Mouse (Mus musculus) forebrain, embryonic 14.5 days (tissue): Measurements from ENCODE around the gene Fbxw21. TPM values are rescaled to one million over a fixed set of nuclear protein-coding genes. Genes with fewer than 3 reads are reported as not detected.

Experiments
- ATAC-seq: fragments of 200-750 bp; cut with Nextera tagmentation; 2 replicates; pipeline ENCODE4 v1.8.0; 2017; ENCODE audit warnings: mild to moderate bottlenecking, moderate library complexity
- DNase-seq: peaks from one replicate; pipeline ENCODE4 v3.0.0-alpha.2; 2015; ENCODE audit warnings: low spot score
- H3K27ac ChIP-seq: fragments of 300-500 bp; sonication (generic); 2 replicates; pipeline ENCODE4 v1.5.1; 2014; ENCODE audit warnings: low read depth, mild to moderate bottlenecking, control low read depth, low read length, moderate library complexity
- H3K27me3 ChIP-seq: fragments of 300-500 bp; sonication (generic); replicated peaks from 2 replicates; pipeline ENCODE4 v1.6.1; 2014; ENCODE audit warnings: low read length, control low read depth, mixed read lengths; ENCODE audit not compliant: control insufficient read depth, insufficient read depth
- H3K36me3 ChIP-seq: fragments of 300-500 bp; sonication (generic); 2 replicates; pipeline ENCODE4 v1.6.1; 2014; ENCODE audit warnings: low read length, control low read depth; ENCODE audit not compliant: control insufficient read depth, insufficient read depth
- H3K4me1 ChIP-seq: fragments of 300-500 bp; sonication (generic); 2 replicates; pipeline ENCODE4 v1.6.1; 2014; ENCODE audit warnings: antibody characterized with exemption, low read length, control low read depth; ENCODE audit not compliant: control insufficient read depth, insufficient read depth
- H3K4me2 ChIP-seq: fragments of 300-500 bp; sonication (generic); 2 replicates; pipeline ENCODE4 v1.6.1; 2014; ENCODE audit warnings: mild to moderate bottlenecking, control low read depth, low read length
- H3K4me3 ChIP-seq: fragments of 300-500 bp; sonication (generic); 2 replicates; pipeline ENCODE4 v1.5.1; 2014; ENCODE audit warnings: low read depth, low read length, control low read depth
- H3K9ac ChIP-seq: fragments of 300-500 bp; sonication (generic); 2 replicates; pipeline ENCODE4 v1.6.1; 2014; ENCODE audit warnings: mild to moderate bottlenecking, low read length, control low read depth, moderate library complexity
- H3K9me3 ChIP-seq: fragments of 300-500 bp; sonication (generic); replicated peaks from 2 replicates; pipeline ENCODE4 v1.6.1; 2016; ENCODE audit warnings: low read length, control low read depth, mixed read lengths; ENCODE audit not compliant: control insufficient read depth
- WGBS: fragments of 180-500 bp; shearing (Covaris S2); extraction: QIAGEN DNeasy Blood & Tissue Kit; methylation state at CpG from one replicate; pipeline ENCODE4 v1.1.7; 2014; 5-methylcytosine and 5-hydroxymethylcytosine counted together
- polyA plus RNA-seq: library from polyadenylated mRNA; unstranded; fragments of >200 nt; fragmentation: Nextera tagmentation; extraction: Ambion mirVana; gene quantifications from 2 replicates; pipeline ENCODE4 v1.2.1, GENCODE M21; 2014

Fbxw21 gene
- polyA plus RNA-seq, 1 experiment from 2014 or later = not detected

GRCm38 (mm10) chr9:109098366-109098765 lies 63.5 kb downstream of the Fbxw21 start:
- H3K4me2 ChIP-seq = peak overlapping the region; percentile 74
- H3K9ac ChIP-seq = peak overlapping the region; percentile 99
- no peaks in the 10 kb centered on the region for H3K27me3 ChIP-seq
- DNase-seq = no peak
- no peak for ATAC-seq
- peak overlapping the region; percentile 100 for H3K27ac ChIP-seq
- peaks cover 34% of the 10 kb centered on the region for H3K4me1 ChIP-seq
- 84% methylated on average over 8 of the region's 8 CpGs for WGBS
- peak overlapping the region; percentile 75; the same call in 1 of the 2 replicates for H3K4me3 ChIP-seq
- H3K36me3 ChIP-seq = peaks cover 43% of the 10 kb centered on the region
- no peaks in the 10 kb centered on the region for H3K9me3 ChIP-seq

- 37% methylated on average over 5 of the region's 5 CpGs for WGBS
- peak overlapping the region; percentile 99 for H3K9ac ChIP-seq
- ATAC-seq = no peak
- H3K4me3 ChIP-seq = peak overlapping the region; percentile 75
- H3K9me3 ChIP-seq = no peaks in the 10 kb centered on the region
- peaks cover 40% of the 10 kb centered on the region for H3K36me3 ChIP-seq
- peak overlapping the region; percentile 74 for H3K4me2 ChIP-seq
- peaks cover 34% of the 10 kb centered on the region for H3K4me1 ChIP-seq
- peak overlapping the region; percentile 100 for H3K27ac ChIP-seq
- DNase-seq = peak; percentile 41
- no peaks in the 10 kb centered on the region for H3K27me3 ChIP-seq
Measured at GRCm38 (mm10) chr9:109097831-109098230, 64.0 kb downstream of the Fbxw21 start.

GRCm38 (mm10) chr9:109097291-109097690 lies 64.5 kb downstream of the Fbxw21 start:
- Histone ChIP-seq H3K4me2 (peak overlapping the region; percentile 74), H3K9ac (peak overlapping the region; percentile 99), H3K27ac (peak overlapping the region; percentile 100), H3K27me3 (no peaks in the 10 kb centered on the region), H3K4me3 (peak overlapping the region; percentile 75), H3K36me3 (peaks cover 37% of the 10 kb centered on the region), H3K9me3 (no peaks in the 10 kb centered on the region), H3K4me1 (peaks cover 34% of the 10 kb centered on the region)
- WGBS = 10% methylated on average over 6 of the region's 6 CpGs
- DNase-seq = peak; percentile 21
- no peak for ATAC-seq

- Histone ChIP-seq H3K4me1 (peaks cover 34% of the 10 kb centered on the region), H3K27me3 (no peaks in the 10 kb centered on the region), H3K4me2 (peak overlapping the region; percentile 74), H3K27ac (peak overlapping the region; percentile 100), H3K9me3 (no peaks in the 10 kb centered on the region), H3K36me3 (peaks cover 36% of the 10 kb centered on the region), H3K9ac (peak overlapping the region; percentile 99), H3K4me3 (peak overlapping the region; percentile 75)
- ATAC-seq (no peak), DNase-seq (peak; percentile 36)
- WGBS = 10% methylated on average over 6 of the region's 6 CpGs
Measured at GRCm38 (mm10) chr9:109096856-109097255, 65.0 kb downstream of the Fbxw21 start.

GRCm38 (mm10) chr9:109096251-109096661 lies 65.6 kb downstream of the Fbxw21 start:
- peaks cover 34% of the 10 kb centered on the region for H3K4me1 ChIP-seq
- DNase-seq (peak; percentile 69), ATAC-seq (peak; percentile 13; the same call in 1 of the 2 replicates)
- peak overlapping the region; percentile 100 for H3K27ac ChIP-seq
- H3K4me3 ChIP-seq = peak overlapping the region; percentile 75
- no peaks in the 10 kb centered on the region for H3K27me3 ChIP-seq
- 3% methylated on average over 9 of the region's 9 CpGs for WGBS
- no peaks in the 10 kb centered on the region for H3K9me3 ChIP-seq
- peak overlapping the region; percentile 74 for H3K4me2 ChIP-seq
- peak overlapping the region; percentile 99 for H3K9ac ChIP-seq
- H3K36me3 ChIP-seq = peaks cover 36% of the 10 kb centered on the region

GRCm38 (mm10) chr9:109095137-109095982 lies 66.5 kb downstream of the Fbxw21 start, which contains the start of gene Plxnb1:
Plxnb1 (plus strand) TSS chr9:109095389.
- H3K4me1 ChIP-seq = peaks cover 34% of the 10 kb centered on the region
- DNase-seq (peak; percentile 92), ATAC-seq (peak; percentile 74)
- H3K27ac ChIP-seq = peak within 1 kb of the TSS; percentile 100
- H3K36me3 ChIP-seq = peaks cover 31% of the 10 kb centered on the region
- peak within 1 kb of the TSS; percentile 75 for H3K4me3 ChIP-seq
- H3K9me3 ChIP-seq = no peaks in the 10 kb centered on the region
- no peaks in the 10 kb centered on the region for H3K27me3 ChIP-seq
- under 1% methylated on average over 85 of the region's 102 CpGs for whole genome bisulfite sequencing
- H3K4me2 ChIP-seq = peak within 1 kb of the TSS; percentile 74
- peak within 1 kb of the TSS; percentile 99 for H3K9ac ChIP-seq

GRCm38 (mm10) chr9:109094553-109095136 lies 67.2 kb downstream of the Fbxw21 start:
- Histone ChIP-seq H3K4me3 (peak overlapping the region; percentile 75), H3K36me3 (peaks cover 29% of the 10 kb centered on the region), H3K9ac (peak overlapping the region; percentile 99), H3K27ac (peak overlapping the region; percentile 100), H3K9me3 (no peaks in the 10 kb centered on the region), H3K4me2 (peak overlapping the region; percentile 74), H3K27me3 (no peaks in the 10 kb centered on the region), H3K4me1 (peaks cover 34% of the 10 kb centered on the region)
- DNase-seq (peak; percentile 27), ATAC-seq (no peak; the same call in 1 of the 2 replicates)
- under 1% methylated on average over 21 of the region's 21 CpGs for WGBS

GRCm38 (mm10) chr9:109093786-109094552 lies 67.9 kb downstream of the Fbxw21 start:
- Histone ChIP-seq H3K4me1 (peaks cover 32% of the 10 kb centered on the region), H3K27me3 (no peaks in the 10 kb centered on the region), H3K4me2 (peak overlapping the region; percentile 74), H3K9me3 (no peaks in the 10 kb centered on the region), H3K27ac (peak overlapping the region; percentile 100; the same call in 1 of the 2 replicates), H3K9ac (peak overlapping the region; percentile 99), H3K4me3 (peak overlapping the region; percentile 75), H3K36me3 (peaks cover 28% of the 10 kb centered on the region)
- no peak for ATAC-seq
- 12% methylated on average over 11 of the region's 11 CpGs for WGBS
- peak; percentile 33 for DNase-seq
